Mouse (Mus musculus) embryonic facial prominence, embryonic 13.5 days (tissue): ENCODE results near the gene Atp13a3. TPM values are rescaled to one million over a fixed set of nuclear protein-coding genes. Genes with fewer than 3 reads are reported as not detected.

Experiments
- ATAC-seq: fragments of 200-750 bp; cut with Nextera tagmentation; 2 replicates; pipeline ENCODE4 v1.8.0; 2017; ENCODE audit warnings: low read depth; ENCODE audit not compliant: insufficient number of reproducible peaks, insufficient read depth, low FRiP score, low TSS enrichment
- H3K27ac ChIP-seq: fragments of 300-500 bp; sonication (generic); 2 replicates; pipeline ENCODE4 v1.5.1; 2015; ENCODE audit warnings: moderate library complexity, mild to moderate bottlenecking, inconsistent platforms
- H3K27me3 ChIP-seq: fragments of 300-500 bp; sonication (generic); 2 replicates; pipeline ENCODE4 v1.6.1; 2015; ENCODE audit warnings: mild to moderate bottlenecking, inconsistent platforms
- H3K36me3 ChIP-seq: fragments of 300-500 bp; sonication (generic); 2 replicates; pipeline ENCODE4 v1.6.1; 2015; ENCODE audit warnings: mild to moderate bottlenecking, inconsistent platforms
- H3K4me1 ChIP-seq: fragments of 300-500 bp; sonication (generic); 2 replicates; pipeline ENCODE4 v1.6.1; 2015; ENCODE audit warnings: inconsistent platforms
- H3K4me2 ChIP-seq: fragments of 300-500 bp; sonication (generic); 2 replicates; pipeline ENCODE4 v1.6.1; 2015; ENCODE audit warnings: moderate library complexity, mild to moderate bottlenecking, inconsistent platforms
- H3K4me3 ChIP-seq: fragments of 300-500 bp; sonication (generic); 2 replicates; pipeline ENCODE4 v1.5.1; 2015; ENCODE audit warnings: mild to moderate bottlenecking, inconsistent platforms
- H3K9ac ChIP-seq: fragments of 300-500 bp; sonication (generic); 2 replicates; pipeline ENCODE4 v1.6.1; 2015; ENCODE audit warnings: mild to moderate bottlenecking, inconsistent platforms
- H3K9me3 ChIP-seq: fragments of 300-500 bp; sonication (generic); 2 replicates; pipeline ENCODE4 v1.6.1; 2016; ENCODE audit warnings: inconsistent platforms
- WGBS: fragments of 180-500 bp; shearing (Covaris S2); methylation state at CpG from one replicate; pipeline ENCODE4 v1.1.7; 2015; ENCODE audit warnings: mixed read lengths; 5-methylcytosine and 5-hydroxymethylcytosine counted together
- polyA plus RNA-seq: library from polyadenylated mRNA; unstranded; fragments of >200 nt; fragmentation: Nextera tagmentation; extraction: Ambion mirVana; gene quantifications from 2 replicates; pipeline ENCODE4 v1.2.1, GENCODE M21; 2015

Gene Atp13a3
- polyA plus RNA-seq, 1 experiment from 2014 or later = 9.3 TPM

DNA sequence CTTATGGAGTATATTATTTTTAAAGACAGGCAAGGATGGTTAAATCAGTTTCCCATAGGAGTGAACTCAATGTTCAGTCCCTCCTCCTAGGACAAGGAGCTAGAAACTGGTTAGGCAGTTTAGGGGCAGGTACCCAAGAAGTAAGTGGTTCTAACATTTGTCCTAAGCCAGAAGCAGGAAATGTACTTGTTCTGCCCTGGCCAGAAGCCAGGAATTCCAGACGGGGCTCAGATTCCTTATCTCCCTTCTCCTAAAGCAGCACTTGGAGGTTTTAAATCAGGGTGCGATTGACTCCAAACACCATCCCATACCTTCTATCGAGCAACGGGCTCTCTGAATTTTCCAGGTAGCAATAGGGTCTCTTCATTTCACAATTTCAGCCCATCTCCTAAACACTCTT, 29.6 kb upstream of the Atp13a3 start:
- Histone ChIP-seq H3K4me2 (no peak overlapping the region), H3K27ac (no peak overlapping the region), H3K9ac (no peak overlapping the region), H3K27me3 (no peaks in the 10 kb centered on the region), H3K4me3 (no peak overlapping the region), H3K4me1 (peaks cover 5% of the 10 kb centered on the region; the same call in 1 of the 2 replicates), H3K9me3 (no peaks in the 10 kb centered on the region), H3K36me3 (no peaks in the 10 kb centered on the region)
- no peak for ATAC-seq
- WGBS = 68% methylated on average over 4 of the region's 4 CpGs

GRCm38 (mm10) chr16:30433148-30433547, 27.4 kb upstream of the Atp13a3 start:
- no peaks in the 10 kb centered on the region for H3K4me1 ChIP-seq
- no peak overlapping the region for H3K27ac ChIP-seq
- H3K9me3 ChIP-seq = no peaks in the 10 kb centered on the region
- 89% methylated on average over 3 of the region's 3 CpGs for WGBS
- no peak overlapping the region for H3K4me3 ChIP-seq
- no peaks in the 10 kb centered on the region for H3K36me3 ChIP-seq
- no peaks in the 10 kb centered on the region for H3K27me3 ChIP-seq
- no peak overlapping the region for H3K9ac ChIP-seq
- ATAC-seq = no peak
- H3K4me2 ChIP-seq = no peak overlapping the region

- ATAC-seq = no peak
- Histone ChIP-seq H3K4me3 (no peak overlapping the region), H3K9ac (no peak overlapping the region), H3K36me3 (no peaks in the 10 kb centered on the region), H3K27ac (no peak overlapping the region), H3K4me2 (no peak overlapping the region), H3K27me3 (no peaks in the 10 kb centered on the region), H3K9me3 (no peaks in the 10 kb centered on the region), H3K4me1 (no peaks in the 10 kb centered on the region)
- WGBS = 96% methylated on average over 2 of the region's 2 CpGs
Observed at GRCm38 (mm10) chr16:30432111-30432510, 26.3 kb upstream of the Atp13a3 start.

DNA sequence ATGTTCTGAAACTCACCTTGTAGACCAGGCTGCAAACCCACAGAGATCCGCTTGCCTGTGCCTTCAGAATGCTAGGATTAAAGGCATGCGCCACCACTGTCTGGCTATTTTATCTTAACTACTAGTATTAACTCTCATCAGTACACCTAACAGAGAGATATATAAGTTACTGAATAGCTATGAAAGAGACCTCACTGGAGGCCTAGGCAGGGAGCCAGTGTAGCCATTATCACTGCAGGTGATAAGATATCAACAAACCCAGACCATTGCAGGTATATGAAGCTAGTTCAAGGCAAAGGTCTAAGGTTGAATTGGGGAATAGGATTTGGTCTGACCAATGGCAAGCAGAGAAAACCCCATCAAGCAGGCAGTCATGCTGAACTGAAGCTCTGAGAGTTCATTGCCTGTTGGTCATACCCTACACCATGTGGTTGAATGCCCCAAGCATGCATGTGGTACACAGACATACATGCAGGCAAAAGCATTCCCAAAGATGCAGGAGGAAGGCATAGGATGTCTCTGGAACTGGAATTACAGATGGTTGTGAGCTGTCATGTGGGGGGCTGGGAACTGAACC, 24.8 kb upstream of the Atp13a3 start:
- no peak overlapping the region for H3K4me2 ChIP-seq
- H3K27me3 ChIP-seq = no peaks in the 10 kb centered on the region
- no peak overlapping the region for H3K4me3 ChIP-seq
- 97% methylated on average over 2 of the region's 2 CpGs for WGBS
- H3K9ac ChIP-seq = no peak overlapping the region
- no peaks in the 10 kb centered on the region for H3K4me1 ChIP-seq
- H3K9me3 ChIP-seq = no peaks in the 10 kb centered on the region
- no peaks in the 10 kb centered on the region for H3K36me3 ChIP-seq
- no peak for ATAC-seq
- no peak overlapping the region for H3K27ac ChIP-seq

- no peak for ATAC-seq
- WGBS = 82% methylated on average over 4 of the region's 4 CpGs
- no peaks in the 10 kb centered on the region for H3K27me3 ChIP-seq
Observed at GRCm38 (mm10) chr16:30428753-30429260, 23.0 kb upstream of the Atp13a3 start.

GRCm38 (mm10) chr16:30427466-30427865, 21.7 kb upstream of the Atp13a3 start:
- no peak overlapping the region for H3K9ac ChIP-seq
- H3K4me2 ChIP-seq = no peak overlapping the region
- no peak for ATAC-seq
- 84% methylated on average over 4 of the region's 4 CpGs for WGBS
- H3K27me3 ChIP-seq = no peaks in the 10 kb centered on the region
- no peak overlapping the region for H3K27ac ChIP-seq
- H3K36me3 ChIP-seq = no peaks in the 10 kb centered on the region
- no peak overlapping the region for H3K4me3 ChIP-seq
- no peaks in the 10 kb centered on the region for H3K4me1 ChIP-seq
- H3K9me3 ChIP-seq = no peaks in the 10 kb centered on the region

More at GRCm38 (mm10) chr16:30428753-30429260, 23.0 kb upstream of the Atp13a3 start:
- Histone ChIP-seq H3K4me3 (no peak overlapping the region), H3K27ac (no peak overlapping the region), H3K9ac (no peak overlapping the region), H3K36me3 (no peaks in the 10 kb centered on the region), H3K9me3 (no peaks in the 10 kb centered on the region), H3K4me1 (no peaks in the 10 kb centered on the region), H3K4me2 (no peak overlapping the region)

GRCm38 (mm10) chr16:30427003-30427402, 21.2 kb upstream of the Atp13a3 start:
- Histone ChIP-seq H3K27me3 (no peaks in the 10 kb centered on the region), H3K36me3 (no peaks in the 10 kb centered on the region), H3K9me3 (no peaks in the 10 kb centered on the region), H3K4me2 (no peak overlapping the region), H3K9ac (no peak overlapping the region), H3K4me1 (no peaks in the 10 kb centered on the region), H3K27ac (no peak overlapping the region), H3K4me3 (no peak overlapping the region)
- 70% methylated on average over 5 of the region's 5 CpGs for WGBS
- no peak for ATAC-seq

GRCm38 (mm10) chr16:30425980-30426379, 20.2 kb upstream of the Atp13a3 start:
- H3K27me3 ChIP-seq = no peaks in the 10 kb centered on the region
- no peaks in the 10 kb centered on the region for H3K9me3 ChIP-seq
- WGBS = 82% methylated on average over 1 of the region's 1 CpGs
- no peak overlapping the region for H3K4me2 ChIP-seq
- no peak for ATAC-seq
- no peak overlapping the region for H3K27ac ChIP-seq
- no peaks in the 10 kb centered on the region for H3K36me3 ChIP-seq
- no peak overlapping the region for H3K4me3 ChIP-seq
- H3K4me1 ChIP-seq = no peaks in the 10 kb centered on the region
- H3K9ac ChIP-seq = no peak overlapping the region

DNA sequence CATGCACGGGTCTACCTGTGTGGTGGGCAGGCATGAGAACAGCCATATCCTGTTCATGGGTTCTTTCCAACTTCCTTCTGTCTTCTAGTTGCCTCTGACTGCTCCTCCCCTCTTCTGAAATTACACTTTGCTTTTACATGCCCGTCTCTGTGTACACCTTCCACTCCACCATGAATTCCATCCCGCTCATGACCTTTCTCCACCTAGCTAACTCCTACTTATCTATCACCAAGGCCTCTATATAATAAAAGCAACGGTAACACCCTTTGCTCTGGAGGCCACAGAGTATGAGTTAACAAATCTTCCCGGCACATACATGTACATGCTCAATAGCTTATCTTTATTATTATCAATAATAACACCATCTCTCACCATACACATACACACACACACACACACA, 18.3 kb upstream of the Atp13a3 start:
- Histone ChIP-seq H3K27ac (no peak overlapping the region), H3K9ac (no peak overlapping the region), H3K4me1 (no peaks in the 10 kb centered on the region), H3K36me3 (no peaks in the 10 kb centered on the region), H3K27me3 (no peaks in the 10 kb centered on the region), H3K9me3 (no peaks in the 10 kb centered on the region), H3K4me2 (no peak overlapping the region), H3K4me3 (no peak overlapping the region)
- no peak for ATAC-seq
- WGBS = 84% methylated on average over 5 of the region's 5 CpGs

- Histone ChIP-seq H3K27me3 (no peaks in the 10 kb centered on the region; the same call in 1 of the 2 replicates), H3K27ac (no peak overlapping the region), H3K9ac (no peak overlapping the region), H3K4me1 (no peaks in the 10 kb centered on the region), H3K36me3 (no peaks in the 10 kb centered on the region), H3K4me3 (no peak overlapping the region), H3K9me3 (no peaks in the 10 kb centered on the region), H3K4me2 (no peak overlapping the region)
- 86% methylated on average over 2 of the region's 2 CpGs for WGBS
- no peak for ATAC-seq
Observed at GRCm38 (mm10) chr16:30416707-30417106, 10.9 kb upstream of the Atp13a3 start.

DNA sequence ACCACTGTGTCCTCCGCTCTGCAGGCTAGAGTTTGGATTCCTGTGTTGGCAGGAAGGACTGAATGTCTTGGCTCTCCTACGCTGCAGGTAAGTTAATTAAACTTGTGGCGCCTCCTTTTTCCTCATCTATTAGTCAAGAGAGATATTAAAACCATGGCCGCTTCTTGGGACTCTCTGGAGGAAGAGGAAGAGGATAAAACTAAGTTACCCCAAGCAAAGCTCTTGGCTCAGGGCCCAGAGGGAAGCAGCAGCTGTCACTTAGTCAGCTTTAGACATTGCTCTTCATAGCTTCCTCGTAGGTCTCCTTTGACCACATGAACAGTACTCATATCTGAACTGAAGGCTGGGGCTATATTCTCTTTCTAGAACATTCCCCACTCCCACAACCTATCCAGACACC, 10.5 kb upstream of the Atp13a3 start:
- no peaks in the 10 kb centered on the region for H3K4me1 ChIP-seq
- no peak overlapping the region for H3K4me3 ChIP-seq
- H3K4me2 ChIP-seq = no peak overlapping the region
- H3K9ac ChIP-seq = no peak overlapping the region
- H3K27me3 ChIP-seq = no peaks in the 10 kb centered on the region; the same call in 1 of the 2 replicates
- no peaks in the 10 kb centered on the region for H3K36me3 ChIP-seq
- no peaks in the 10 kb centered on the region for H3K9me3 ChIP-seq
- no peak for ATAC-seq
- no peak overlapping the region for H3K27ac ChIP-seq
- WGBS = 68% methylated on average over 5 of the region's 5 CpGs

- Histone ChIP-seq H3K36me3 (no peaks in the 10 kb centered on the region), H3K27me3 (no peaks in the 10 kb centered on the region; the same call in 1 of the 2 replicates), H3K4me1 (no peaks in the 10 kb centered on the region), H3K9ac (no peak overlapping the region), H3K27ac (no peak overlapping the region), H3K4me2 (no peak overlapping the region), H3K9me3 (no peaks in the 10 kb centered on the region), H3K4me3 (no peak overlapping the region)
- WGBS = 72% methylated on average over 3 of the region's 3 CpGs
- no peak for ATAC-seq
Observed at GRCm38 (mm10) chr16:30412680-30413079, 6.9 kb upstream of the Atp13a3 start.
